Mouse (Mus musculus) brown adipose tissue, adult 24 weeks (tissue): Measurements from ENCODE around the gene Klf13. TPM values are rescaled to one million over a fixed set of nuclear protein-coding genes. Genes with fewer than 3 reads are reported as not detected.

ENCODE experiments used
- H3K27ac ChIP-seq: fragments of 200-500 bp; replicated peaks from 2 replicates; pipeline ENCODE4 v1.5.1; 2012; ENCODE audit warnings: low read depth, mild to moderate bottlenecking, low read length
- H3K4me1 ChIP-seq: fragments of 200-500 bp; 2 replicates; pipeline ENCODE4 v1.6.1; 2012; ENCODE audit warnings: low read length, mixed read lengths; ENCODE audit not compliant: control insufficient read depth, insufficient read depth, insufficient read length
- H3K4me3 ChIP-seq: fragments of 200-500 bp; 2 replicates; pipeline ENCODE4 v1.5.1; 2012; ENCODE audit warnings: low read depth, mild to moderate bottlenecking, low read length, moderate library complexity; ENCODE audit not compliant: insufficient read depth
- polyA plus RNA-seq: library from polyadenylated mRNA; stranded (reverse); fragments of >200 nt; gene quantifications from 2 replicates; pipeline ENCODE4 v1.2.4, GENCODE M21; 2012; ENCODE audit not compliant: missing spikeins, insufficient read depth, insufficient read length

The Klf13 gene
- polyA plus RNA-seq, 1 experiment: 13.6 TPM

GRCm38 (mm10) chr7:63956981-63957713 is 18.4 kb upstream of the Klf13 start:
- no peaks in the 10 kb centered on the region for H3K4me1 ChIP-seq

GRCm38 (mm10) chr7:63956138-63956823 is 17.6 kb upstream of the Klf13 start:
- Histone ChIP-seq H3K4me3 (no peak overlapping the region), H3K4me1 (peaks cover 2% of the 10 kb centered on the region; the same call in 1 of the 2 replicates), H3K27ac (no peak overlapping the region)

More at GRCm38 (mm10) chr7:63956981-63957713, 18.4 kb upstream of the Klf13 start:
- Histone ChIP-seq H3K4me3 (no peak overlapping the region), H3K27ac (no peak overlapping the region)

GRCm38 (mm10) chr7:63955440-63955839 is 16.7 kb upstream of the Klf13 start:
- peaks cover 3% of the 10 kb centered on the region; the same call in 1 of the 2 replicates for H3K4me1 ChIP-seq
- H3K4me3 ChIP-seq: no peak overlapping the region
- H3K27ac ChIP-seq: no peak overlapping the region

- Histone ChIP-seq H3K4me1 (peaks cover 3% of the 10 kb centered on the region; the same call in 1 of the 2 replicates), H3K4me3 (no peak overlapping the region), H3K27ac (no peak overlapping the region)
Measured at GRCm38 (mm10) chr7:63952077-63952898, 13.6 kb upstream of the Klf13 start.

- Histone ChIP-seq H3K4me3 (no peak overlapping the region), H3K4me1 (peaks cover 3% of the 10 kb centered on the region; the same call in 1 of the 2 replicates)
Measured at GRCm38 (mm10) chr7:63950931-63951607, 12.4 kb upstream of the Klf13 start.

GRCm38 (mm10) chr7:63949176-63949575 is 10.5 kb upstream of the Klf13 start:
- H3K4me1 ChIP-seq: peaks cover 3% of the 10 kb centered on the region; the same call in 1 of the 2 replicates
- no peak overlapping the region for H3K27ac ChIP-seq
- H3K4me3 ChIP-seq: no peak overlapping the region

More at GRCm38 (mm10) chr7:63950931-63951607, 12.4 kb upstream of the Klf13 start:
- H3K27ac ChIP-seq: no peak overlapping the region

- peaks cover 3% of the 10 kb centered on the region; the same call in 1 of the 2 replicates for H3K4me1 ChIP-seq
- H3K4me3 ChIP-seq: no peak overlapping the region
- no peak overlapping the region for H3K27ac ChIP-seq
Measured at GRCm38 (mm10) chr7:63947514-63948487, 9.1 kb upstream of the Klf13 start.

GRCm38 (mm10) chr7:63943946-63944345 is 5.2 kb upstream of the Klf13 start:
- H3K27ac ChIP-seq: no peak overlapping the region
- no peak overlapping the region for H3K4me3 ChIP-seq
- H3K4me1 ChIP-seq: no peaks in the 10 kb centered on the region; the same call in none of the 2 replicates

- Histone ChIP-seq H3K4me1 (no peaks in the 10 kb centered on the region; the same call in 1 of the 2 replicates), H3K27ac (no peak overlapping the region), H3K4me3 (no peak overlapping the region)
Measured at GRCm38 (mm10) chr7:63941501-63941900, 2.8 kb upstream of the Klf13 start.

GRCm38 (mm10) chr7:63941050-63941449 is 2.3 kb upstream of the Klf13 start:
- no peaks in the 10 kb centered on the region; the same call in 1 of the 2 replicates for H3K4me1 ChIP-seq
- H3K27ac ChIP-seq: no peak overlapping the region
- no peak overlapping the region for H3K4me3 ChIP-seq

- Histone ChIP-seq H3K4me1 (peaks cover 4% of the 10 kb centered on the region), H3K27ac (no peak overlapping the region), H3K4me3 (no peak overlapping the region)
Measured at GRCm38 (mm10) chr7:63940321-63940720, 1.6 kb upstream of the Klf13 start.

GRCm38 (mm10) chr7:63939397-63939951 is 759 bp upstream of the Klf13 start:
- Histone ChIP-seq H3K27ac (peak overlapping the region; percentile 98), H3K4me3 (peak overlapping the region; percentile 84), H3K4me1 (peaks cover 11% of the 10 kb centered on the region)

- H3K4me3 ChIP-seq: peak overlapping the region; percentile 80
- H3K4me1 ChIP-seq: peaks cover 19% of the 10 kb centered on the region
- H3K27ac ChIP-seq: peak overlapping the region; percentile 96
Measured at GRCm38 (mm10) chr7:63938066-63938913, 425 bp downstream of the Klf13 start.
